Mouse (Mus musculus): ENCODE data around the gene Serping1. TPM values are rescaled to one million over a fixed set of nuclear protein-coding genes. Genes with fewer than 3 reads are reported as not detected.
A peak's percentile ranks its signal among the peaks of the same experiment; 100 is the strongest.

Gene Serping1
- polyA plus RNA-seq, 1 experiment = 29.6 TPM

DNA sequence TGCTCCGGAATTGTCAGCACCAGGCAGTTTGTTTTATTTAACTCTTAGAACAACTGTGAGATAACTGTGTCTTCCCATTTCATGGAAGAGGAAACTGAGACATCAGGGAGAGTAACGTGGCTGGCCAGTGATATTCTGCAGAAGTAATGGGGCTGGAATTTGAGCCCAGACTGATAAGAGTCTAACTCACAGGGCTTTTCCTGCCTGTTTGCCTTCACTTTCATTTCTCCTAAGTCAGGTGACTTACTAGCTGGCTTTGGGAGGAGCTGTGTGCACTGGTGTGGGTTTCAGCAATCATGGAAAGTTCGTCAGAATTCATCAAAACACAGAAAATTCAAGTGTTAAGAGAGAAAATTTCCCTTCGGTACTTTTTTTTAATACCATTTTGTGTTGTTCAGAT is 25.1 kb upstream of the Serping1 start:
- TF ChIP-seq CTCF (IDR thresholded peaks at IDR 0.05; ENCODE audit: borderline replicate concordance, extremely low read depth, insufficient read depth, insufficient read length) (no peak), POLR2A (IDR thresholded peaks at IDR 0.05; ENCODE audit: borderline replicate concordance, extremely low read depth, insufficient read depth, insufficient read length, poor library complexity, severe bottlenecking) (no peak)
- DNase-seq (ENCODE audit: low read depth) = no peak

DNA sequence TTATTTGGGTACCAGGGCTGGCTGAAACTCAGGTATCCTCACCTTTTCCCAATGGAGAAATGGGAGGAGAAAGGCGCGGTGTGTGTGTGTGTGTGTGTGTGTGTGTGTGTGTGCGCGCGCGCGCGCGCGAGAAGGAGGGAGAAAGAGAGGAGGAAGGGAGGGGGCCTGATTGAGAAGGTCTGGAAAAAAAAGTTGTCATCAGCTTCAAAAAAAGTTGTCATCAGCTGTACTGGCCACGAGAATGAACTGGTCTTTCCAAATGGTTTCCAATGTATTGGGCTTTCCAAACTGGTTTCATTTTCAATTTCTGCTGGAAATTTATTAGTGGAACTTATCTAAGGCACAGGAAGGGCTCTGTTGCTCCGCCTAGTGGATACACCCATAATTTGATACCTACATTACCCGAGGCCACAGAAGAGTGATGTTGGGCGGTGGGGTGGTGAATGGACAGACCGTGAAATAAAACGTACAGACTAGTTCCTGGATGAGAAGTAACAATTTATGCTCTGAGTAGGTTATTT is 23.9 kb upstream of the Serping1 start:
- DNase-seq (ENCODE audit: low read depth) = peak; percentile 88

DNA sequence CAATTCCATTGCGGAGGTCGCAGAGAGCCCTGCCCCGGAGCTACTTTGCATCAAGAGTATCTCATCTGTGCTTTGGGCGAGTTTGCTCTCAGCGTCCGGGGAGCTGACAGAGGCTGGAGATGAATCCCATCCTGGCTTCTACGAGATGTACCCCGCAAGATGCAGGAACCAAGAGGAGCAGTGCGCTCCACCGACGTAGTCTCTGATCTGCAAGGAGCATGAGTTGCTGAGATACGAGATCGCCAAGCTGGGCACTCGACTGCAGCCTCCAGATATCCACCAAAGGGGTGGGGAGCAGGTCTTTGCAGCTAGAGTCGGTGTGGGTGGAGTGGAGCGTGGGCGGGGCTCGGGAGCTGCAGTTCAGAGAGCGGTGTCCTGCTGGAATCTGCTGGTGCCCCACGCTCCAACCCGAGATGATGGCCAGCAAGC is 23.3 kb upstream of the Serping1 start, which contains the start of gene Ube2l6:
Gene Ube2l6, plus strand, starts transcription at position 336 of the 429 bp plus-strand sequence.
- TF ChIP-seq POLR2A (IDR thresholded peaks at IDR 0.05; ENCODE audit: borderline replicate concordance, extremely low read depth, insufficient read depth, insufficient read length, poor library complexity, severe bottlenecking) (no peak), CTCF (IDR thresholded peaks at IDR 0.05; ENCODE audit: borderline replicate concordance, extremely low read depth, insufficient read depth, insufficient read length) (no peak)
- DNase-seq (ENCODE audit: low read depth) = peak; percentile 79

More for the DNA sequence above, 23.9 kb upstream of the Serping1 start:
- TF ChIP-seq CTCF (IDR thresholded peaks at IDR 0.05; ENCODE audit: borderline replicate concordance, extremely low read depth, insufficient read depth, insufficient read length) = peak; percentile 62; the same call in 1 of the 2 replicates
- TF ChIP-seq POLR2A (IDR thresholded peaks at IDR 0.05; ENCODE audit: borderline replicate concordance, extremely low read depth, insufficient read depth, insufficient read length, poor library complexity, severe bottlenecking) = no peak

DNA sequence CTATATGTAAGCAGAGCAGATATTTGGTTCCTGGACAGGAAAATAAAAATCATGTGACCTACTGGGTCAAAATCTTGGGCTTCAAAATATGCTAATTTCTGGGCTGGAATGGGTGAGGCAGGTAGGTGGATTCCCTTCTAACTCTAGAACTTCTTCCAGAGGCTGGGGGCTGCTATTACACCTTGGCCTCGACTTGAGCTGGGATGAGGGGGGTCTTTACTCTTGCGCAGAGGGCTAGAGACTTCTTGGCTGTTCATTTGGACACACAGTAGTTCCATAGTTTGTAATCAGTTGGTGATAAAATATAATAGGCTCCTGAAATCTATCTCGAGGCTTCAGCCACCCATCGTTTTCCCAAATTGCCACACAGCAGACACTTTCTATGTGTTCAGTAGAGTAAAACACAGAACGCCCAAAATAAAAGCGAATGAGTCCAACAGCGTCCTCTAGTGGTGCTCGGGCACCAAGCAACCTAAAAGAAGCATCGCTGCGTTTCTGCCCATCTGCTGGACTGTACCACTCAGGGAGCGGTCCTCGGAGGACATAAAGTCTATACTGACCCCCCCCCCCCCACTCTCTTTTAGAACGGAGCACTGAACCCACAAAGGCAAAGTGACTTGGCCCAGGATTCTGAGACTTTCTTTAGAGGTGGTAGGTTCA is 22.7 kb upstream of the Serping1 start:
- TF ChIP-seq POLR2A (IDR thresholded peaks at IDR 0.05; ENCODE audit: borderline replicate concordance, extremely low read depth, insufficient read depth, insufficient read length, poor library complexity, severe bottlenecking) (no peak), CTCF (IDR thresholded peaks at IDR 0.05; ENCODE audit: borderline replicate concordance, extremely low read depth, insufficient read depth, insufficient read length) (peak; percentile 95)
- DNase-seq (ENCODE audit: low read depth) = peak; percentile 89

DNA sequence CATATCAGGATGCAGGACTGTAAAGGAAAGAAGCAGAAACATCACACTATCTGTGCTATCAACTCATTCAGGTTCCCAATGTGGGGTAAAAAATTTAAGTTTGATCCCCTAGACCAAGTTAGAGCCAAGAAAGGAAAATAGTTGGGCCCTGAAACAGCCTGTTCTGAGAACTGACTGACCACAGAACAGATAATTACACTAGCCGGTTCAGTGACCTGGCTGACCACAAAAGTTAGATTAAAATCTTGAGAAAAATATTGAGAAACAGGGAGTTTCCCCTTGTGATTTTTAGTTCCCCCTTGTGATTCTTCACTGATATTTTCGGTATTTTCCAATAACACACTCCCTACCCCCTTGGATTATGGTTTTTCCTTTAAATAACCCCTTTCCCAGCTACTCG is 18.6 kb upstream of the Serping1 start:
- DNase-seq (ENCODE audit: low read depth) = no peak
- TF ChIP-seq CTCF (IDR thresholded peaks at IDR 0.05; ENCODE audit: borderline replicate concordance, extremely low read depth, insufficient read depth, insufficient read length) = no peak
- no peak for TF ChIP-seq POLR2A (IDR thresholded peaks at IDR 0.05; ENCODE audit: borderline replicate concordance, extremely low read depth, insufficient read depth, insufficient read length, poor library complexity, severe bottlenecking)

DNA sequence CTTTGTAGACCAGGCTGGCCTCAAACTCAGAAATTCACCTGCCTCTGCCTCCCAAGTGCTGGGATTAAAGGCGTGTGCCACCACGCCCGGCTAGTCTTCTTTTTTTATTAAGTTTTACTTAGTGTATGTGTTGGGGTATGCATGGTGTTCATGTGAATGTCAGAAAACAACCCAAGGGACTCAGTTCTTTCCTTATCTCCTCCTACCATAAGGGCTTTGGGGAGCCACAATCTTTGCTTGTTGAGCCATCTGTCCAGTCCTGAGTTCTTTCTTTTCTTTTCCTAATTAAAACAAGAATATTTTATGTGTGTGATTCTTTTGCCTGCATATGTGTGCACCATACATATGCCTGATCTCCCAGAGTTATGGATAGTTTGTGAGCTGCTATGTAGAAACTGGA is 17.9 kb upstream of the Serping1 start:
- DNase-seq (ENCODE audit: low read depth) = no peak
- TF ChIP-seq POLR2A (IDR thresholded peaks at IDR 0.05; ENCODE audit: borderline replicate concordance, extremely low read depth, insufficient read depth, insufficient read length, poor library complexity, severe bottlenecking) (no peak), CTCF (IDR thresholded peaks at IDR 0.05; ENCODE audit: borderline replicate concordance, extremely low read depth, insufficient read depth, insufficient read length) (no peak)

DNA sequence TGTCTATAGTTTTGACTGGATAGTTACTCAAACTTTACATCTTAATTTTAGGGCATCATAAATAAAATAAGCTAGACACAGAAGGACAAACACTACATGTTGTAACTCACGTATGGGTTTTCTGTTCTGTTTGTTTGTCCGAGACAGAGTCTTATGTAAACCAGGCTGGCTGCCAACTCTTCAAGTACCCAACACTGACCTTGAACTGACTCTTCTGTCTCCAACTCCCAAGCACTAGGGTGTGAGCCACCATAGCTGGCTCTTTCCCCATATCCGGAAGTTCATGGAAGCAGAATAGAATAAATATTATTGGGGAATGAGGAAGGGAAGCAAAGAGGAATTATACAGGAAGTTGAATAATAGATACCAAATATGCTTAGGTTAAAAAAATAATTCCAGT is 17.3 kb upstream of the Serping1 start:
- no peak for DNase-seq (ENCODE audit: low read depth)
- no peak for TF ChIP-seq CTCF (IDR thresholded peaks at IDR 0.05; ENCODE audit: borderline replicate concordance, extremely low read depth, insufficient read depth, insufficient read length)
- no peak for TF ChIP-seq POLR2A (IDR thresholded peaks at IDR 0.05; ENCODE audit: borderline replicate concordance, extremely low read depth, insufficient read depth, insufficient read length, poor library complexity, severe bottlenecking)

DNA sequence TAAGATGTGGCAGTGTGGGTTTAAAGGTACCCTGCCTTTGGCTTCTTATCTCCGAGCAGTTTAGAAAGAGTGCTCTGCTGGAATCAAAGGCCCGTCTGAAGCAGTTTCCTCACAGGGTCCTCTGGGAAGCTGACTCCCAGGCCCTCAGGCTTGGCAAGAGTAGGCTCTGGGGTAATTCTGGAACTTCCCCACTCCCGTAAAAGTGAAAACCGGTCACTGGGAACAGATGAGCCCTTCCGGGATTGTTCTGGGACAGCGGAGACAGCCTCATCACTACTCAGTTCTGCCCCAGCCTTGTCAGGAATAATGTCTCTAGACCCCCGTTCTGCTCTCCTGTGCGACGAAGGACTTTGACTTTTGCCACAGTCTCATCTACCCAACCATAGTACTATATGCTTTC is 15.2 kb upstream of the Serping1 start:
- TF ChIP-seq POLR2A (IDR thresholded peaks at IDR 0.05; ENCODE audit: borderline replicate concordance, extremely low read depth, insufficient read depth, insufficient read length, poor library complexity, severe bottlenecking) (no peak), CTCF (IDR thresholded peaks at IDR 0.05; ENCODE audit: borderline replicate concordance, extremely low read depth, insufficient read depth, insufficient read length) (no peak)

DNA sequence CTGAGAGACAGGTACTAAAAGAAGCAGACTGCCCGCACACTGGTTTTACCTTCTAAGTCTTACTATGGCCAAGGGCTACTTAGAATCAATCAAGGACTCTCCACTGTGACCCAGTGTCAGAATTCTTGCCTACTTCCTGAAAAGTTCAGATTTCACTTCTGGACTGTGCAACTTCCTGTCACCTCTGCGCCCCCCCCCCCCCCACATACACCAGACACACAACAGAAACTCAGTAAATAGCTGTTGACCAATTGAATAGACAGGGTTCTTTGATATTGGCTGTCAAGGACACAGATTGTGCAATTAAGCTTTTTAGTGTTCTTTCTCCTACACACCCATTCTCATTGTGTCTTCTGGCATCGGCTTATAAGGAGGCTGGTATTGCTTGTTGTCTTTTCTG is 13.1 kb upstream of the Serping1 start:
- TF ChIP-seq POLR2A (IDR thresholded peaks at IDR 0.05; ENCODE audit: borderline replicate concordance, extremely low read depth, insufficient read depth, insufficient read length, poor library complexity, severe bottlenecking) (no peak), CTCF (IDR thresholded peaks at IDR 0.05; ENCODE audit: borderline replicate concordance, extremely low read depth, insufficient read depth, insufficient read length) (no peak)
- DNase-seq (ENCODE audit: low read depth) = no peak

More for the DNA sequence above, 15.2 kb upstream of the Serping1 start:
- no peak for DNase-seq (ENCODE audit: low read depth)

DNA sequence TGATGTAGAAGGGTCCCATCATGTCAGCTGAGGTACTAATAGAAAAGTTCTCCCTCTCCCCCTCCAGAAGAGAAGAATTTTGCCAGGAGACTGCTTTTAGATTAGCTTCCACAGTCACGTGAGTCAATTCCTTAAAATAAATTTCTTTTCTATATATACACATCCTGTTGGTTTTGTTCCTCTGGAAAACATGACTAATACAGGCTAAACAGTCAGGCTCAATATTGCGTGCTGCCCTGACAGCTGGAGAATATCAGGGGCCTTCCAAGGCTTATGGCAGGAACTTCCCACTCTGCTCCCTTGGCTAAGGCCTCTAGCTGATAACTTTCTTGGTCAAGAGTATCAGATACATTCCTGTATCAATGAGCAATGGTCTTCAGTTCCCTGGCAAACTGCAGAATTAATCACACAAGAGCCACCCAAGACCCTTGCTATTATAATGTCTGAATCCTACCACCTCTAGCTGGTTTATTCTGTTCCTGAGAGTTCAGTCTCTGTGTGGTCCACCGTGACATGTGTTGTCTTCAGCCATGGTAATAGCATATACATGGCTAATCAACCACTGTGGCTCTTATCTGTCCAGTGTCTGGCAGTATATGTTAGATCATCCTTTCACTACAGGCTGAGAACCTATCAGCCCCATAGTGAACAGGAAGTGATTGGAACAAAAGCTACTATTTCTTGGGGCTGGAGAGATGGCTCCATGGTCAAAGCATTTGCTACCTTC is 8.8 kb upstream of the Serping1 start:
- DNase-seq (ENCODE audit: low read depth) = no peak
- TF ChIP-seq POLR2A (IDR thresholded peaks at IDR 0.05; ENCODE audit: borderline replicate concordance, extremely low read depth, insufficient read depth, insufficient read length, poor library complexity, severe bottlenecking) = no peak
- no peak for TF ChIP-seq CTCF (IDR thresholded peaks at IDR 0.05; ENCODE audit: borderline replicate concordance, extremely low read depth, insufficient read depth, insufficient read length)

DNA sequence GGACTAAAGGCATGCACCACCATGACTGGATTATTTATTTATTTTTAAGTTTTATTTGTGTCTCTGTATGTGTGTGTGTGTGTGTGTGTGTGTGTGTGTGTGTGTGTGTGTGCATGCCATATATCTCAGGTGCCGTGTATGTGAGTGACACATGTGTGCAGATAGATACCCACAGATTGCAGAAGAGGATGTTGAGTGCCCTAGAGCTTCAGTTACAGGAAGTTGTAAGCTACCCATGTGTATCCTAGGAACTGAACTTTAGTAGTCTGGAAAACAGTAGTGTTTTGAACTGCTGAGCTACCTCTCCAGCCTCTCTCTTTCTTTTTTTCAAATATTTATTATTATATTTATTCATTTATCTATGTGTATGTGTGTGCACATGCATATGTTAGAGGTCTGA is 8.1 kb upstream of the Serping1 start:
- DNase-seq (ENCODE audit: low read depth) = no peak
- TF ChIP-seq POLR2A (IDR thresholded peaks at IDR 0.05; ENCODE audit: borderline replicate concordance, extremely low read depth, insufficient read depth, insufficient read length, poor library complexity, severe bottlenecking) = no peak
- no peak for TF ChIP-seq CTCF (IDR thresholded peaks at IDR 0.05; ENCODE audit: borderline replicate concordance, extremely low read depth, insufficient read depth, insufficient read length)

All from brain, embryonic 14.5 days (tissue).